Mouse (Mus musculus) midbrain, embryonic 12.5 days (tissue): ENCODE data around the gene Il9r. TPM values are rescaled to one million over a fixed set of nuclear protein-coding genes. Genes with fewer than 3 reads are reported as not detected.

Source experiments
- ATAC-seq: fragments of 200-750 bp; cut with Nextera tagmentation; 2 replicates; pipeline ENCODE4 v1.8.0; 2017; ENCODE audit warnings: low read depth, moderate TSS enrichment, moderate library complexity; ENCODE audit not compliant: low FRiP score
- H3K27ac ChIP-seq: fragments of 300-500 bp; sonication (generic); replicated peaks from 2 replicates; pipeline ENCODE4 v1.5.1; 2016; ENCODE audit warnings: mild to moderate bottlenecking
- H3K27me3 ChIP-seq: fragments of 300-500 bp; sonication (generic); 2 replicates; pipeline ENCODE4 v1.6.1; 2016; ENCODE audit warnings: mild to moderate bottlenecking
- H3K36me3 ChIP-seq: fragments of 300-500 bp; sonication (generic); 2 replicates; pipeline ENCODE4 v1.6.1; 2016
- H3K4me1 ChIP-seq: fragments of 300-500 bp; sonication (generic); 2 replicates; pipeline ENCODE4 v1.6.1; 2016
- H3K4me2 ChIP-seq: fragments of 300-500 bp; sonication (generic); replicated peaks from 2 replicates; pipeline ENCODE4 v1.6.1; 2016; ENCODE audit warnings: mild to moderate bottlenecking, moderate library complexity
- H3K4me3 ChIP-seq: fragments of 300-500 bp; sonication (generic); 2 replicates; pipeline ENCODE4 v1.5.1; 2016; ENCODE audit warnings: mild to moderate bottlenecking
- H3K9ac ChIP-seq: fragments of 300-500 bp; sonication (generic); replicated peaks from 2 replicates; pipeline ENCODE4 v1.6.1; 2016; ENCODE audit warnings: mild to moderate bottlenecking, moderate library complexity
- H3K9me3 ChIP-seq: fragments of 300-500 bp; sonication (generic); 2 replicates; pipeline ENCODE4 v1.6.1; 2016; ENCODE audit warnings: mild to moderate bottlenecking
- WGBS: fragments of 180-500 bp; shearing (Covaris S2); methylation state at CpG from one replicate; pipeline ENCODE4 v1.1.7; 2016; 5-methylcytosine and 5-hydroxymethylcytosine counted together
- polyA plus RNA-seq: library from polyadenylated mRNA; unstranded; fragments of >200 nt; fragmentation: Nextera tagmentation; extraction: Ambion mirVana; gene quantifications from 2 replicates; pipeline ENCODE4 v1.2.1, GENCODE M21; 2016

The Il9r gene
- polyA plus RNA-seq, 1 experiment from 2014 or later: not detected

DNA sequence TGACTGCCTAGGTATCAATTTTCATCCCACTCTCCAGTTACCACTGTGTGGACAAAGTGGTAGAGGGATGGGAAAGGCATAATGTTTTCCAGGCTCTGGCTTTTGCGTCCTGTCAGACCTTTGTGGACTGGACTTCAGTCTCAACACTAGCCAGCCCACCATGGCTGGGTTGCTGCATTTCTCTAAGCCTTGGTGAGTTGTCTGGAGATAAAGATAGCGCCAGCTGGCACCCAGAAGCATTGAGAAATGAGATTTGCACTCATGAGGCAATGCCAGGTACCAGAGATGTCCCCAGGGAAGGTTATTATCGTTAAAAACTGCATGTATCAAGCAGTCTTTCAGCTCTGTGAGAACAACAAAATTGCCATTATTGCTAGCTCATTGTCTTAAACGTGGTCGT lies 57.3 kb downstream of the Il9r start:
- Histone ChIP-seq H3K36me3 (no peaks in the 10 kb centered on the region), H3K9me3 (no peaks in the 10 kb centered on the region), H3K4me2 (no peak overlapping the region), H3K27ac (peak overlapping the region; percentile 49), H3K27me3 (no peaks in the 10 kb centered on the region), H3K9ac (no peak overlapping the region), H3K4me3 (no peak overlapping the region), H3K4me1 (peaks cover 30% of the 10 kb centered on the region)
- WGBS: 82% methylated on average over 5 of the region's 5 CpGs
- no peak for ATAC-seq

- 61% methylated on average over 15 of the region's 15 CpGs for WGBS
- Histone ChIP-seq H3K36me3 (no peaks in the 10 kb centered on the region), H3K27me3 (no peaks in the 10 kb centered on the region), H3K4me2 (no peak overlapping the region), H3K27ac (peak overlapping the region; percentile 49), H3K9ac (no peak overlapping the region), H3K4me1 (peaks cover 36% of the 10 kb centered on the region), H3K4me3 (no peak overlapping the region), H3K9me3 (no peaks in the 10 kb centered on the region)
- peak; percentile 62 for ATAC-seq
Measured at GRCm38 (mm10) chr11:32141627-32142586, 58.2 kb downstream of the Il9r start.

GRCm38 (mm10) chr11:32141034-32141433 lies 59.0 kb downstream of the Il9r start:
- peak overlapping the region; percentile 20; the same call in 1 of the 2 replicates for H3K27ac ChIP-seq

DNA sequence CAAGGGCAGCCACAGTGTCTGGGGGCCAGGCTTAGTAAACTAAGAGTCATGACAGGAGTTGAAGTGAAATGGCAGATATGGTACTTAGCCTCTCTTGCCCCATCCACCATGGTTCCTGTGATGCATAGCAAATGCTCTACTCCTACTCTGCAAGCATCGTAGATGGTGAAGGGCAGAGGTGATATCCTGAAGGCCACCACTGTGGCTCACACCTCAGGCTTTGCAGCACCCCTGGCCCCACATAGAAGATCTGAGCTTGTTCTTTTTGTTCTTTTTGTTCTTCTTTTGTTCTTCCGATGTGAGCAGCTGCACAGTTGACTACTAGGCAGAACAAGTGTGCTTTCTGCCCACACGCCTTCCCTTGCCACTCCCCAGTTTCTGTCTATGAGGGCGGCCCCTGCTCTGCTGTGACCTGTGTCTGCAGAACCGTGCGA lies 60.5 kb downstream of the Il9r start:
- no peak for ATAC-seq
- H3K4me1 ChIP-seq: peaks cover 36% of the 10 kb centered on the region
- no peak overlapping the region for H3K4me3 ChIP-seq
- H3K27ac ChIP-seq: peak overlapping the region; percentile 81; the same call in 1 of the 2 replicates
- no peak overlapping the region for H3K4me2 ChIP-seq
- no peaks in the 10 kb centered on the region for H3K9me3 ChIP-seq
- no peaks in the 10 kb centered on the region for H3K36me3 ChIP-seq
- H3K9ac ChIP-seq: no peak overlapping the region
- WGBS: 73% methylated on average over 6 of the region's 6 CpGs
- no peaks in the 10 kb centered on the region for H3K27me3 ChIP-seq

More at GRCm38 (mm10) chr11:32141034-32141433, 59.0 kb downstream of the Il9r start:
- H3K4me2 ChIP-seq: no peak overlapping the region
- ATAC-seq: no peak
- 25% methylated on average over 2 of the region's 2 CpGs for WGBS
- no peaks in the 10 kb centered on the region for H3K36me3 ChIP-seq
- H3K9ac ChIP-seq: no peak overlapping the region
- peaks cover 36% of the 10 kb centered on the region for H3K4me1 ChIP-seq
- H3K27me3 ChIP-seq: no peaks in the 10 kb centered on the region
- no peak overlapping the region for H3K4me3 ChIP-seq
- no peaks in the 10 kb centered on the region for H3K9me3 ChIP-seq

- no peaks in the 10 kb centered on the region for H3K36me3 ChIP-seq
- peak; percentile 63 for ATAC-seq
- peak overlapping the region; percentile 23 for H3K4me2 ChIP-seq
- peaks cover 36% of the 10 kb centered on the region for H3K4me1 ChIP-seq
- WGBS: 34% methylated on average over 9 of the region's 9 CpGs
- peak overlapping the region; percentile 81 for H3K27ac ChIP-seq
- no peaks in the 10 kb centered on the region for H3K27me3 ChIP-seq
- no peak overlapping the region for H3K4me3 ChIP-seq
- H3K9ac ChIP-seq: no peak overlapping the region
- H3K9me3 ChIP-seq: no peaks in the 10 kb centered on the region
Measured at GRCm38 (mm10) chr11:32138614-32138964, 61.5 kb downstream of the Il9r start.

GRCm38 (mm10) chr11:32137719-32138613 lies 62.1 kb downstream of the Il9r start:
- Histone ChIP-seq H3K9ac (no peak overlapping the region), H3K4me2 (peak overlapping the region; percentile 23)

More at GRCm38 (mm10) chr11:32137719-32138613, 62.1 kb downstream of the Il9r start:
- peak; percentile 65; the same call in 1 of the 2 replicates for ATAC-seq
- no peaks in the 10 kb centered on the region for H3K9me3 ChIP-seq
- 25% methylated on average over 15 of the region's 15 CpGs for WGBS
- no peaks in the 10 kb centered on the region for H3K27me3 ChIP-seq
- H3K4me3 ChIP-seq: no peak overlapping the region
- H3K4me1 ChIP-seq: peaks cover 36% of the 10 kb centered on the region
- no peaks in the 10 kb centered on the region for H3K36me3 ChIP-seq
- H3K27ac ChIP-seq: peak overlapping the region; percentile 81

Other genes starting within 250 kb of the Il9r start
- 0.11 and 0.18 TPM in 2 replicates for gene 4930524B15Rik, start 234.7 kb downstream of the Il9r start, polyA plus RNA-seq
- 193 and 198 TPM in 2 replicates for gene Nsg2, start 199.8 kb downstream of the Il9r start, polyA plus RNA-seq
- 53.3 and 66.7 TPM in 2 replicates for gene Snrnp25, start 5.1 kb upstream of the Il9r start, polyA plus RNA-seq
- gene Rhbdf1, start 22.0 kb upstream of the Il9r start, polyA plus RNA-seq: 19.1 and 23.5 TPM in 2 replicates
- gene Mpg, start 26.2 kb upstream of the Il9r start, polyA plus RNA-seq: 26.6 and 30.6 TPM in 2 replicates
- gene Nprl3, start 67.4 kb upstream of the Il9r start, polyA plus RNA-seq: 44.7 and 47.0 TPM in 2 replicates
- 1,559 and 1,723 TPM in 2 replicates for gene Hba-x, start 76.1 kb upstream of the Il9r start, polyA plus RNA-seq
- gene Hba-a1, start 83.2 kb upstream of the Il9r start, polyA plus RNA-seq: 2,872 and 3,406 TPM in 2 replicates
- 3.4 and 4.3 TPM in 2 replicates for gene Hbq1b, start 86.7 kb upstream of the Il9r start, polyA plus RNA-seq
- 6,134 and 7,278 TPM in 2 replicates for gene Hba-a2, start 96.2 kb upstream of the Il9r start, polyA plus RNA-seq
- gene Hbq1a, start 99.8 kb upstream of the Il9r start, polyA plus RNA-seq: 0.75 and 0.92 TPM in 2 replicates
- gene Sh3pxd2b, start 147.5 kb upstream of the Il9r start, polyA plus RNA-seq: 30.0 and 30.7 TPM in 2 replicates